Mouse (Mus musculus) lung, embryonic 16.5 days (tissue): ENCODE results near the gene Ntm. TPM values are rescaled to one million over a fixed set of nuclear protein-coding genes. Genes with fewer than 3 reads are reported as not detected.

ENCODE experiments used
- ATAC-seq: fragments of 200-750 bp; cut with Nextera tagmentation; 2 replicates; pipeline ENCODE4 v1.8.0; 2017; ENCODE audit warnings: low read depth, mild to moderate bottlenecking, moderate library complexity
- H3K27ac ChIP-seq: fragments of 300-500 bp; sonication (generic); 2 replicates; pipeline ENCODE4 v1.5.1; 2014; ENCODE audit warnings: mild to moderate bottlenecking, control low read depth, low read length
- H3K27me3 ChIP-seq: fragments of 300-500 bp; sonication (generic); 2 replicates; pipeline ENCODE4 v1.6.1; 2014; ENCODE audit warnings: low read depth, low read length, mixed read lengths; ENCODE audit not compliant: control insufficient read depth, insufficient read depth
- H3K36me3 ChIP-seq: fragments of 300-500 bp; sonication (generic); 2 replicates; pipeline ENCODE4 v1.6.1; 2014; ENCODE audit warnings: low read length; ENCODE audit not compliant: control insufficient read depth, insufficient read depth
- H3K4me1 ChIP-seq: fragments of 300-500 bp; sonication (generic); replicated peaks from 2 replicates; pipeline ENCODE4 v1.6.1; 2014; ENCODE audit warnings: low read length, mixed read lengths; ENCODE audit not compliant: control insufficient read depth, insufficient read depth
- H3K4me2 ChIP-seq: fragments of 300-500 bp; sonication (generic); 2 replicates; pipeline ENCODE4 v1.6.1; 2014; ENCODE audit warnings: low read depth, low read length, control low read depth
- H3K4me3 ChIP-seq: fragments of 300-500 bp; sonication (generic); 2 replicates; pipeline ENCODE4 v1.5.1; 2014; ENCODE audit warnings: mild to moderate bottlenecking, low read length, control low read depth
- H3K9ac ChIP-seq: fragments of 300-500 bp; sonication (generic); 2 replicates; pipeline ENCODE4 v1.6.1; 2014; ENCODE audit warnings: low read length, control low read depth
- H3K9me3 ChIP-seq: fragments of 300-500 bp; sonication (generic); 2 replicates; pipeline ENCODE4 v1.6.1; 2016; ENCODE audit warnings: low read length; ENCODE audit not compliant: control insufficient read depth
- WGBS: fragments of 180-500 bp; shearing (Covaris S2); extraction: QIAGEN DNeasy Blood & Tissue Kit; methylation state at CpG from one replicate; pipeline ENCODE4 v1.1.7; 2014; 5-methylcytosine and 5-hydroxymethylcytosine counted together
- polyA plus RNA-seq: library from polyadenylated mRNA; unstranded; fragments of >200 nt; fragmentation: Nextera tagmentation; extraction: Ambion mirVana; gene quantifications from 2 replicates; pipeline ENCODE4 v1.2.1, GENCODE M21; 2015

Ntm gene
- polyA plus RNA-seq, 1 experiment from 2014 or later = 16.3 TPM

DNA sequence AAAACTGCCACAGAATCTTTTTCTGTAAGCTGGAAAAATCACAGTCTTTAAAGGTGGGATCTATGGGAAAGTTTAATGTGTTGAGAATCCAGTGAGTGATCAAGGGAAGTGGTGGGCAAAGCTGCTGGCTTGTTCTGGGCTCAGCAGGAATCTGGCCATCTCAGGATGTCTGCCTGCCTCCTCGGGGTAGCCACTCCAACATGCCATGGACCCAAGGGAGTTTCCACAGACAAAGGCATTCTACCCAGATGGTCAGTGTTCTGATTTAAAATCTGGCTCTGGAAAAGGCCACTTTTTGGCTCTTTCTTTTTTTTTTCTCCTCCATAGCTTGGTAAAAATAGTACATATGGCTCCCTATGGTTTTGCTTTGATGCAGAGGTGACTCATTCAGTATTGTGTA is 429.4 kb downstream of the Ntm start:
- ATAC-seq = no peak
- H3K27me3 ChIP-seq = no peaks in the 10 kb centered on the region
- H3K4me2 ChIP-seq = no peak overlapping the region
- H3K27ac ChIP-seq = no peak overlapping the region
- no peaks in the 10 kb centered on the region for H3K36me3 ChIP-seq
- no peak overlapping the region for H3K9ac ChIP-seq
- H3K4me3 ChIP-seq = no peak overlapping the region
- 29% methylated on average over 1 of the region's 1 CpGs for WGBS
- H3K4me1 ChIP-seq = no peaks in the 10 kb centered on the region
- no peaks in the 10 kb centered on the region for H3K9me3 ChIP-seq

DNA sequence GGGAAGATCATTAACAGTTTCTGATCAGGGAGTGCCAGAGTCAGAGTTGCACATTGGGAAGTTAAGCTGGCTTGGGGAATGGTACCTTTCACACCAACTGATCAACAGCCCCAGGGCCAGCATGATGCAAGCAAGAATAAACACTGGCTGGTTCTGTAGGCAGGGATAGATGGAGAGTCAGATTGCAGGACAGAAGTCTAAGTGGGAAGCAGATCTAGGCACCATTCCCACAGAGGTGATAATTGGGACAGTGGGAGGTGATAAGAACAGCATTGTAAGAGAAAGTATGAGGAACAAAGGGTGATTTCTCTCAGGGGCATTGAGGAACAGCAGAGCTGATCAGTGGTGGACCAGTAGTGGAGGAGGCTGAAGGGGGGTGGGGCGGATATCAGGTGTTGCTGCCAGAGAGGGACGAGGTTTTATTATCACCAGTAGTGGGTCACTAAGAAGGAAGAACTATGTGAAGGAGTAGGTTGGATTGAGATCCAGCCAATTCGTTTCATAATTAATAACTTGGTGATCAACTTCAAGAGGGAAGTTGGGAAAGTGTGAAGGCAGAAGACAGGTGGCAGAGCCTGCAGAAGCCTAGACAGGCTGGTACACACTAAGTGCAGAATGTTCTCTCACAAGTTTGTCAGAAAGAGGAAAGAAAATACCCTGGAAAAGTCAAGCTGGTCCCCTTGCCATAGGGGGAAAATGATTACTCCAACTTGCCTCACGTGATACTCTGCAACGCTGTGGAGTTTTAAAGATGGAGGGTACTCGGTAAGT is 431.6 kb downstream of the Ntm start:
- Histone ChIP-seq H3K4me3 (no peak overlapping the region), H3K4me1 (no peaks in the 10 kb centered on the region), H3K4me2 (no peak overlapping the region), H3K27me3 (no peaks in the 10 kb centered on the region), H3K36me3 (no peaks in the 10 kb centered on the region), H3K9ac (no peak overlapping the region), H3K9me3 (no peaks in the 10 kb centered on the region), H3K27ac (no peak overlapping the region)
- no peak for ATAC-seq
- 69% methylated on average over 6 of the region's 6 CpGs for WGBS

DNA sequence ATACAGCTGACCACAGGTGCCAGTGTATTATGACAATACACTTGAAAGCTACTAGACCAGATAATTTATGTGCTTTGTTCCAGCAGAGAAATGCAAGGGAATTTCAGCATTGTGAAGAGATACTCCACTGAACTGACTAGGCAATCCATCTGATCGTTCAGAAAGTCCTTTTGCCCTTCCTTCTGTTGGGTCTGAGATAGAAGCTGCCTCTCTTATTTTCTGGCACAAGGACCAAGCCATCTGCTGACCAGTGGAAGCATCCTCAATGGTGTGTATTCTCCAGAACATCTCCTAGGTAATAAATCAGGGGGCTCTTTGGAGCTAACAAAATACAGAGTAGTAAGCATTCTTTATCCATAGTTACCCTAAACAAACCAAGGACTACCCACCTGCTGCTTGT is 438.8 kb downstream of the Ntm start:
- H3K4me3 ChIP-seq = no peak overlapping the region
- 63% methylated on average over 1 of the region's 1 CpGs for WGBS
- H3K9ac ChIP-seq = no peak overlapping the region
- no peak overlapping the region for H3K4me2 ChIP-seq
- H3K27ac ChIP-seq = no peak overlapping the region
- H3K9me3 ChIP-seq = no peaks in the 10 kb centered on the region
- H3K4me1 ChIP-seq = no peaks in the 10 kb centered on the region
- H3K36me3 ChIP-seq = no peaks in the 10 kb centered on the region
- no peak for ATAC-seq
- no peaks in the 10 kb centered on the region for H3K27me3 ChIP-seq

DNA sequence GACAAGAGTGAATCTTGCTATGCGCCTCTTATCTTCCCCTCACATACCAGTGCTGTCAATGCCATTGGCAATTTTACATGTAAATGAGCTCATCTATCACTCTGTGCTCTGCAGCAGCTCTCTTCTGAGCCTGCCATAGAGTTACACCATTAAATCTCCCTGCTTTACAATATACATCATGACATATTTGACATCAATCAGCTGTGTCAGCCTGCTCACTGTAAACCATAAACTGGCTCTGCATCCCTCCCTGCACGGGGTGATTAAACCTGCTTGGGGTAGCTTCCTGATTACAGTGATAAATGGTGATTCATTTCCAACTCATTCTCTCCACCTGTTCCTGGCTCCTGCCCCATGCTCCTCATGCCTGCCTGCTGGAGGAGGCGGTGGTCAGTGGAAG is 439.7 kb downstream of the Ntm start:
- no peaks in the 10 kb centered on the region for H3K4me1 ChIP-seq
- H3K27me3 ChIP-seq = no peaks in the 10 kb centered on the region
- no peaks in the 10 kb centered on the region for H3K9me3 ChIP-seq
- ATAC-seq = no peak
- no peak overlapping the region for H3K4me2 ChIP-seq
- no peaks in the 10 kb centered on the region for H3K36me3 ChIP-seq
- H3K9ac ChIP-seq = no peak overlapping the region
- no peak overlapping the region for H3K4me3 ChIP-seq
- H3K27ac ChIP-seq = no peak overlapping the region
- WGBS = 41% methylated on average over 3 of the region's 3 CpGs

DNA sequence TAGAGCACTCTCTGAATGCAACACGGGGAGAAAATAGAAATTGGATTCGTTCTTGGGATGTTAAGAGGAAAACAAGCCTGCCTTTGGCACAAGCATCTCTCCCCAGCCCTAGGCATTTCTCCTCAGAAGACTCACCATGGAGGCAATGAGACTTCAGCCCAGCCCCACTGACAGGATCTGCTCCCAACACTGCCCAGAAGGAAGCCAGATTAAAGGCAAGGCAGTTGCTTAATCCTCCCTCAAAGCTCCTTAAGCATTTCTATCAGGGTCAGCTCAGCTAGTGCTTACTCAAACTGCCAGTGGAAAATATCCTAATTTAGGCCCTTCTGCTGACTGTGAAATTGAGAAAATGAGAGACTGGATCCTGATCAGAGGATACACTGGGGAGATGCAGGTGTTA is 443.8 kb downstream of the Ntm start:
- Histone ChIP-seq H3K4me2 (no peak overlapping the region), H3K4me1 (no peaks in the 10 kb centered on the region), H3K9ac (no peak overlapping the region), H3K36me3 (no peaks in the 10 kb centered on the region), H3K27ac (no peak overlapping the region), H3K27me3 (no peaks in the 10 kb centered on the region), H3K9me3 (no peaks in the 10 kb centered on the region), H3K4me3 (no peak overlapping the region)
- WGBS = 66% methylated on average over 2 of the region's 2 CpGs
- no peak for ATAC-seq

DNA sequence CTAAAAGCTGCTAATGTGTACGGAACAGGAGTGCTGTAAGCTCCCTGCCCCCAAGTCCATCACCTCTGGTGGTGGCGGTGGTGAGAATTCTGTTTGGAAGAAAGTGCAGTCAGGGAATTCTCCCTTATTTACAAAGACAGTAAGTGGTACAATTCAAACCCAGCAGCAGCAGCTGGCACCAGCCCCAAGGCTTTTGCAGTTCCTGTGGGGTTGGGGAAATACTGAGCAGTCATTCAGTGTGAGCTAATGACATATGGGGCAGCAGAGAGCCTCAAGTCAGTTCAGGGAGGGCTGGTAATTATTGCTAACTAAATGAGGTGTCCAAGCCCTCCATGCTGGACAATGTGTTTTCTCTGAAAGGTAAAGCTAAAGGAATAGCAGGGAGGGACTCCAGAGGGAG is 446.3 kb downstream of the Ntm start:
- Histone ChIP-seq H3K4me1 (no peaks in the 10 kb centered on the region), H3K36me3 (no peaks in the 10 kb centered on the region), H3K9ac (no peak overlapping the region), H3K27ac (no peak overlapping the region), H3K9me3 (no peaks in the 10 kb centered on the region), H3K27me3 (no peaks in the 10 kb centered on the region), H3K4me2 (no peak overlapping the region), H3K4me3 (no peak overlapping the region)
- 51% methylated on average over 2 of the region's 2 CpGs for WGBS
- ATAC-seq = no peak

DNA sequence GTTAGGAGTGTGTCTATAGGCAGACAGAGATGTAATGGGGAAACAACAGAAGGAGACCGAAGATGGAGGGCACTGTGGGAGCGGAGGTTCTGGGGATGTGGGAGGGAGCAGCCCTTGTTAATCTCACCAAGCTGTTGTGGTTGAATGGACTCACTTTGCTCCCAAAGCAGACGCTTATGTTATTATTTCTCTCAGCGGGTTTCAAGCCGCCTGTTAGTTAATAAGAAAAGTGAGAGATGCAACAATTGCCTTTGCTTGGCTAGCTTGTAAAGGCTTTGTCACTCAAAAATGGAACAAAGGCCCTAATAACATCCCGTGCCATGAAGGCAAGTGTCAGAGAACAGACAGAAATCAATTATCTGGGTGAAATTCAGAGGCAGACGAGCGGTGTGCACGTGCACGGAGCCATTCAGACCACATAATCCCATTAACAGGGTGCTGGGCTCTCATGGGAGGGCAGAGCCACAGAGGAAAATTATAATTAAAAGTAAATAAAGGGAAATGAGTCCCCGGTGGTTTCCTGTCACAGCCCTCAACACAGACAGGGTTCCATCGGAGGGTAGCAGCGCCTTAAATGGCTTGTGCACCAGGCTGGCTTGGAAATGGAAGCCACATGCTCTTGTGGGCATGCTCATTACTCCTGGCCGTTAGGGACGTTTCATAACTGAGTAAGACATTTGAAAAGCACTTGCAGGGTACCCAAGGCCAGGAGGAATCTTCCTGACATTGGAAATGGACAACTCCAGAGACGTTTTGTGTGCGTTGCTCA is 448.2 kb downstream of the Ntm start:
- Histone ChIP-seq H3K36me3 (no peaks in the 10 kb centered on the region), H3K4me2 (no peak overlapping the region), H3K4me1 (no peaks in the 10 kb centered on the region), H3K9me3 (no peaks in the 10 kb centered on the region), H3K9ac (no peak overlapping the region), H3K27ac (no peak overlapping the region), H3K27me3 (no peaks in the 10 kb centered on the region), H3K4me3 (no peak overlapping the region)
- no peak for ATAC-seq
- WGBS = 80% methylated on average over 17 of the region's 17 CpGs

DNA sequence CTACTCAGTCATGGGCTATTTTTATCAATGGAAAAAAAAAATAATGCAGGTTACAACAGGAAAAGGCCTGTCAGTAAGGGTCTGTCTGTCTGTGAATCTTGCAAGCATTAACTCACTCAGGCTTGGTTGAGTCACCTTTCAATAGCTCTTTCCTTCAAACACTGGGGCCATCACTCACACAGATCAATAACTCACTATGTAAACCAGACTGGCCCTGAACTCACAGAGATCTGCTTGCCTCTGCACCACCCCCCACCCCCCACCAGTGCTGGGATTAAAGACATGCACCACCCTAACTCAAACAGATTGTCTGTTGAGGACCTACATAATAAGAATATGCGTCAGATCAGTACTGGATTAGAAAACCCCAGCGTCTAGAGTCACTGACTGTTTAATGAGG is 466.9 kb downstream of the Ntm start:
- Histone ChIP-seq H3K4me1 (no peaks in the 10 kb centered on the region), H3K36me3 (no peaks in the 10 kb centered on the region), H3K27ac (no peak overlapping the region), H3K4me3 (no peak overlapping the region), H3K9ac (no peak overlapping the region), H3K9me3 (no peaks in the 10 kb centered on the region), H3K27me3 (no peaks in the 10 kb centered on the region), H3K4me2 (no peak overlapping the region)
- WGBS = 26% methylated on average over 2 of the region's 2 CpGs
- no peak for ATAC-seq

DNA sequence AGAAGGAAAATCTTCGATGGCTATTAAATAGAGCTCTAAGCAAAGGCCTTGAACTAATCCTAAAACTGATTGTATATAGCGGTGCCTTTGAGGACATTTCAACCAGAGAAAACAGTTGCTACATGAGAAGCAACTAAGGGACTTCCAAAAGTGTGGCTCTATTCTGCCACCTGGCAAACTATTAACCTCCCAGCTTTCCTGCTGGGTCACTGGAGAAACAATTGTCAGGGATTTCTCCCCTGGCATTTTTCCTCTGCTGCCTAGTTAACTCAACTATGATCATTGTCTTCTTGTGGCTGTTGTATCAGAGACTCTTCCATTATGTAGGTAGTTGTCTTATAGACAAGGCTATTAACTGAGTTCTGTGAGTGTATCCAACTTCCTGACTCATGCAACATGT is 480.7 kb downstream of the Ntm start:
- ATAC-seq = no peak
- 88% methylated on average over 2 of the region's 2 CpGs for WGBS
- H3K36me3 ChIP-seq = no peaks in the 10 kb centered on the region

More for the DNA sequence above, 480.7 kb downstream of the Ntm start:
- Histone ChIP-seq H3K4me3 (no peak overlapping the region), H3K4me2 (no peak overlapping the region), H3K4me1 (no peaks in the 10 kb centered on the region), H3K9ac (no peak overlapping the region), H3K9me3 (no peaks in the 10 kb centered on the region), H3K27me3 (no peaks in the 10 kb centered on the region), H3K27ac (no peak overlapping the region)
